Mouse (Mus musculus) embryonic facial prominence, embryonic 10.5 days (tissue): Measurements from ENCODE around the gene Fyttd1. TPM values are rescaled to one million over a fixed set of nuclear protein-coding genes. Genes with fewer than 3 reads are reported as not detected.
"Not testable (repeated sequence)": the region's sequence is repeated elsewhere in the genome, so short reads cannot be mapped to it uniquely, and the experiment has no call there.

Source experiments
- DNase-seq: peaks from one replicate; pipeline ENCODE4 v3.0.0-alpha.2; 2017; ENCODE audit warnings: low spot score
- H3K27ac ChIP-seq: fragments of 300-500 bp; sonication (generic); replicated peaks from 2 replicates; pipeline ENCODE4 v1.5.1; 2016; ENCODE audit warnings: mild to moderate bottlenecking
- H3K27me3 ChIP-seq: fragments of 300-500 bp; sonication (generic); replicated peaks from 2 replicates; pipeline ENCODE4 v1.6.1; 2016; ENCODE audit warnings: low read depth, mild to moderate bottlenecking; ENCODE audit not compliant: poor library complexity, severe bottlenecking
- H3K36me3 ChIP-seq: fragments of 300-500 bp; sonication (generic); replicated peaks from 2 replicates; pipeline ENCODE4 v1.6.1; 2016; ENCODE audit warnings: mild to moderate bottlenecking, moderate library complexity
- H3K4me1 ChIP-seq: fragments of 300-500 bp; sonication (generic); 2 replicates; pipeline ENCODE4 v1.6.1; 2016
- H3K4me3 ChIP-seq: fragments of 300-500 bp; sonication (generic); 2 replicates; pipeline ENCODE4 v1.5.1; 2016; ENCODE audit warnings: mild to moderate bottlenecking, moderate library complexity
- H3K9me3 ChIP-seq: fragments of 300-500 bp; sonication (generic); 2 replicates; pipeline ENCODE4 v1.6.1; 2016; ENCODE audit warnings: mild to moderate bottlenecking
- WGBS: fragments of 180-500 bp; shearing (Covaris S2); methylation state at CpG from one replicate; pipeline ENCODE4 v1.1.7; 2016; 5-methylcytosine and 5-hydroxymethylcytosine counted together
- polyA plus RNA-seq: library from polyadenylated mRNA; unstranded; fragments of >200 nt; fragmentation: Nextera tagmentation; extraction: Ambion mirVana; gene quantifications from 2 replicates; pipeline ENCODE4 v1.2.1, GENCODE M21; 2016

Gene Fyttd1
- polyA plus RNA-seq, 1 experiment from 2014 or later: 104 TPM

- DNase-seq: no peak
- Histone ChIP-seq H3K27me3 (no peaks in the 10 kb centered on the region), H3K4me1 (no peaks in the 10 kb centered on the region), H3K4me3 (no peak overlapping the region), H3K27ac (no peak overlapping the region), H3K36me3 (peaks cover 91% of the 10 kb centered on the region), H3K9me3 (no peaks in the 10 kb centered on the region)
These were observed 18.8 kb downstream of the Fyttd1 start for GRCm38 (mm10) chr16:32896126-32896525.

- Histone ChIP-seq H3K4me1 (no peaks in the 10 kb centered on the region), H3K36me3 (peaks cover 84% of the 10 kb centered on the region), H3K4me3 (no peak overlapping the region), H3K27ac (no peak overlapping the region), H3K27me3 (no peaks in the 10 kb centered on the region), H3K9me3 (no peaks in the 10 kb centered on the region)
- WGBS: 89% methylated on average over 2 of the region's 2 CpGs
- no peak for DNase-seq
These were observed 24.2 kb downstream of the Fyttd1 start for GRCm38 (mm10) chr16:32901360-32902050.

- Histone ChIP-seq H3K4me1 (no peaks in the 10 kb centered on the region), H3K27me3 (no peaks in the 10 kb centered on the region), H3K27ac (no peak overlapping the region), H3K4me3 (no peak overlapping the region), H3K36me3 (peaks cover 87% of the 10 kb centered on the region), H3K9me3 (no peaks in the 10 kb centered on the region)
- no peak for DNase-seq
- 70% methylated on average over 3 of the region's 3 CpGs for WGBS
These were observed 24.7 kb downstream of the Fyttd1 start for GRCm38 (mm10) chr16:32902051-32902428.

- Histone ChIP-seq H3K9me3 (no peaks in the 10 kb centered on the region), H3K27me3 (no peaks in the 10 kb centered on the region), H3K4me1 (no peaks in the 10 kb centered on the region), H3K4me3 (no peak overlapping the region), H3K36me3 (peaks cover 51% of the 10 kb centered on the region), H3K27ac (no peak overlapping the region)
- no peak for DNase-seq
- WGBS: 86% methylated on average over 2 of the region's 2 CpGs
These were observed 28.9 kb downstream of the Fyttd1 start for GRCm38 (mm10) chr16:32906186-32906585.

GRCm38 (mm10) chr16:32906727-32907126 lies 29.4 kb downstream of the Fyttd1 start:
- peaks cover 47% of the 10 kb centered on the region for H3K36me3 ChIP-seq
- DNase-seq: no peak
- no peak overlapping the region for H3K4me3 ChIP-seq
- 94% methylated on average over 8 of the region's 8 CpGs for WGBS
- no peaks in the 10 kb centered on the region for H3K9me3 ChIP-seq
- no peaks in the 10 kb centered on the region for H3K27me3 ChIP-seq
- H3K4me1 ChIP-seq: no peaks in the 10 kb centered on the region
- no peak overlapping the region for H3K27ac ChIP-seq

- WGBS: 68% methylated on average over 7 of the region's 7 CpGs
These were observed 35.9 kb downstream of the Fyttd1 start for GRCm38 (mm10) chr16:32913212-32913611.

GRCm38 (mm10) chr16:32913937-32914881 lies 36.9 kb downstream of the Fyttd1 start, which contains the start of gene Lrch3:
Gene Lrch3, plus strand, starts transcription at chr16:32914100.
- H3K9me3 ChIP-seq: no peaks in the 10 kb centered on the region
- H3K27me3 ChIP-seq: no peaks in the 10 kb centered on the region
- H3K36me3 ChIP-seq: peaks cover 5% of the 10 kb centered on the region; the same call in 1 of the 2 replicates
- H3K4me3 ChIP-seq: peak within 1 kb of the TSS; percentile 99
- peak within 1 kb of the TSS; percentile 98 for H3K27ac ChIP-seq
- peak; percentile 98 for DNase-seq
- peaks cover 9% of the 10 kb centered on the region for H3K4me1 ChIP-seq
- under 1% methylated on average over 85 of the region's 85 CpGs for WGBS

More at GRCm38 (mm10) chr16:32913212-32913611, 35.9 kb downstream of the Fyttd1 start:
- Histone ChIP-seq H3K27ac (no peak overlapping the region), H3K9me3 (no peaks in the 10 kb centered on the region), H3K36me3 (0 out of 2 replicates have a peak, but pooled peaks cover 3% of the 10 kb centered on the region), H3K4me3 (peak overlapping the region; percentile 99), H3K4me1 (peaks cover 9% of the 10 kb centered on the region), H3K27me3 (no peaks in the 10 kb centered on the region)
- DNase-seq: no peak

- no peak for DNase-seq
- Histone ChIP-seq H3K36me3 (peaks cover 18% of the 10 kb centered on the region), H3K4me3 (peak overlapping the region; percentile 99), H3K4me1 (peaks cover 9% of the 10 kb centered on the region), H3K27me3 (no peaks in the 10 kb centered on the region), H3K9me3 (no peaks in the 10 kb centered on the region), H3K27ac (no peak overlapping the region)
- 79% methylated on average over 9 of the region's 9 CpGs for WGBS
These were observed 38.2 kb downstream of the Fyttd1 start for GRCm38 (mm10) chr16:32915292-32916068.

GRCm38 (mm10) chr16:32926629-32927028 lies 49.3 kb downstream of the Fyttd1 start:
- not testable (repeated sequence) for DNase-seq, H3K27ac ChIP-seq, H3K4me3 ChIP-seq, H3K27me3 ChIP-seq, H3K4me1 ChIP-seq, H3K9me3 ChIP-seq
- H3K36me3 ChIP-seq: peaks cover 44% of the 10 kb centered on the region
- 89% methylated on average over 9 of the region's 9 CpGs for WGBS

- 94% methylated on average over 8 of the region's 8 CpGs for WGBS
- Histone ChIP-seq H3K4me1 (peaks cover 4% of the 10 kb centered on the region; the same call in 1 of the 2 replicates), H3K27ac (no peak overlapping the region), H3K4me3 (no peak overlapping the region), H3K36me3 (peaks cover 40% of the 10 kb centered on the region), H3K27me3 (no peaks in the 10 kb centered on the region), H3K9me3 (no peaks in the 10 kb centered on the region)
- no peak for DNase-seq
These were observed 49.7 kb downstream of the Fyttd1 start for GRCm38 (mm10) chr16:32927044-32927443.

- no peak for DNase-seq
- Histone ChIP-seq H3K9me3 (no peaks in the 10 kb centered on the region), H3K27me3 (no peaks in the 10 kb centered on the region), H3K4me3 (no peak overlapping the region), H3K27ac (no peak overlapping the region), H3K36me3 (peaks cover 21% of the 10 kb centered on the region), H3K4me1 (peaks cover 4% of the 10 kb centered on the region; the same call in 1 of the 2 replicates)
- 28% methylated on average over 2 of the region's 2 CpGs for WGBS
These were observed 52.6 kb downstream of the Fyttd1 start for GRCm38 (mm10) chr16:32929918-32930317.

GRCm38 (mm10) chr16:32934470-32934869 lies 57.2 kb downstream of the Fyttd1 start:
- 85% methylated on average over 2 of the region's 2 CpGs for WGBS
- H3K27me3 ChIP-seq: no peaks in the 10 kb centered on the region
- H3K9me3 ChIP-seq: no peaks in the 10 kb centered on the region
- peaks cover 19% of the 10 kb centered on the region for H3K4me1 ChIP-seq
- no peak overlapping the region for H3K4me3 ChIP-seq
- H3K27ac ChIP-seq: no peak overlapping the region
- no peak for DNase-seq
- no peaks in the 10 kb centered on the region for H3K36me3 ChIP-seq
